Mouse (Mus musculus): ENCODE measurements around the gene Pde4c. TPM values are rescaled to one million over a fixed set of nuclear protein-coding genes. Genes with fewer than 3 reads are reported as not detected.

Pde4c gene
- polyA plus RNA-seq, 1 experiment from 2014 or later, result 0.25 TPM

DNA sequence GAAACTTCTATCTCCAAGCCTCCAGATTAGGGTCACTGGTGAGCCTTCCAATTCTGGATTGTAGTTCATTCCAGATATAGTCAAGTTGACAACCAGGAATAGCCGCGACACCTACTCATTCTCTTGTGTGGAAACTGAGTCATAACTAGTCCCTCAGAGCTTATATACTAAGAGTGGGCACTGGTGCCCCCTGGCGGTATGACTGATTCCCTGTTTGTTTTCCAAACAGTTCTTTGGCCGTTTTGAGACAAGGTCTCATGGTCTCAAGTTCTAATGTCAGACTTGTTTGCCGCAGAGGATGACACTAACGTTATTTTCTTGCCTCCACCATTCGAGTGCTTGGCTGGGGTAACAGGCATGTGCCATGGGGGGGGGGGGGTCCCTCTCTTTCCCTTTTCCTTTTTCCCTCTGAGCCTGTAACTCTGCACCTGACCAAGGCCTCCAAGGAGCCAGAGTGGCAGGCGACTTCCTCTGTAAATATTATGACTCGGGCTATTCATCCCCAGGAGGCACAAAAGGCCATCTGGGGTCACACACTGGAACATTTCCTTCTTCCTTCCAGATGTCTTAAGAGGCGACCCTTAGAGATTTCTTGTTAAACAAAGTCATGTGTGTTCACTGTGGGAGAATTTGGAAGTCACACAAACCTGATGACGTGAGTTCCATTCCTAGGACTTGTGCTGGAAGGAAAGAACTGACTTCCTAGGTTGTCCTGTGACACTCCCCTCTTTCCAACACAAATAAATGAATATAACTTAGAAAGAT is 28.7 kb downstream of the Pde4c start:
- H3K27ac ChIP-seq, result 0 out of 2 replicates have a peak overlapping the region, but pooled peaks have one; percentile 83
- peaks cover 35% of the 10 kb centered on the region for H3K27me3 ChIP-seq (ENCODE audit: low read depth, poor library complexity, severe bottlenecking)
- H3K4me3 ChIP-seq, result no peak overlapping the region
- H3K9me3 ChIP-seq (replicated peaks), result no peaks in the 10 kb centered on the region
- peaks cover 14% of the 10 kb centered on the region for H3K36me3 ChIP-seq
- H3K4me1 ChIP-seq, result peaks cover 39% of the 10 kb centered on the region
- 29% methylated on average over 11 of the region's 11 CpGs for WGBS
- peak; percentile 77 for DNase-seq (ENCODE audit: low spot score)

DNA sequence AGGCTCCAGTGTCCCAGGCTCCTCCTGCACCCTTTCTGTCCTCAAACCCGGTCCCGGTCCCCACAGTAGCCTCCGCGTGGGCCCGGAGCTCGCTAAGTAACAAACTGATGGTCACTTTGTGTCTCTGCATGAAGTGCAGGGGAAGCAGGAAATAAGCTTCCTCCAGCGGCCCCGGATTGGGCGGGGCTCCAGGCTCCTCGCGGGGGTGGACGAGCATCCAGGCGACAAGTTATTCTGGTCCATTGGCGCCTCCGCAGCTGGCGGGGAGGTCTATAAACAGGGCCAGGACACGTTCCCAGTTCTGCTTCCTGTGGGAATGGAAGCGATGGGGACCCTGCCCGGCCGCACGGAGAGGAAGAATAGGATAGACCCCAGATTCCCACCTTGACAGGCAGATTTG is 29.6 kb downstream of the Pde4c start:
- peaks cover 25% of the 10 kb centered on the region for H3K27me3 ChIP-seq (ENCODE audit: low read depth, poor library complexity, severe bottlenecking)
- H3K36me3 ChIP-seq, result peaks cover 24% of the 10 kb centered on the region
- peaks cover 39% of the 10 kb centered on the region for H3K4me1 ChIP-seq
- DNase-seq (ENCODE audit: low spot score), result no peak
- peak overlapping the region; percentile 83 for H3K27ac ChIP-seq
- H3K9me3 ChIP-seq (replicated peaks), result no peaks in the 10 kb centered on the region
- 26% methylated on average over 21 of the region's 21 CpGs for WGBS
- peak overlapping the region; percentile 26 for H3K4me3 ChIP-seq

DNA sequence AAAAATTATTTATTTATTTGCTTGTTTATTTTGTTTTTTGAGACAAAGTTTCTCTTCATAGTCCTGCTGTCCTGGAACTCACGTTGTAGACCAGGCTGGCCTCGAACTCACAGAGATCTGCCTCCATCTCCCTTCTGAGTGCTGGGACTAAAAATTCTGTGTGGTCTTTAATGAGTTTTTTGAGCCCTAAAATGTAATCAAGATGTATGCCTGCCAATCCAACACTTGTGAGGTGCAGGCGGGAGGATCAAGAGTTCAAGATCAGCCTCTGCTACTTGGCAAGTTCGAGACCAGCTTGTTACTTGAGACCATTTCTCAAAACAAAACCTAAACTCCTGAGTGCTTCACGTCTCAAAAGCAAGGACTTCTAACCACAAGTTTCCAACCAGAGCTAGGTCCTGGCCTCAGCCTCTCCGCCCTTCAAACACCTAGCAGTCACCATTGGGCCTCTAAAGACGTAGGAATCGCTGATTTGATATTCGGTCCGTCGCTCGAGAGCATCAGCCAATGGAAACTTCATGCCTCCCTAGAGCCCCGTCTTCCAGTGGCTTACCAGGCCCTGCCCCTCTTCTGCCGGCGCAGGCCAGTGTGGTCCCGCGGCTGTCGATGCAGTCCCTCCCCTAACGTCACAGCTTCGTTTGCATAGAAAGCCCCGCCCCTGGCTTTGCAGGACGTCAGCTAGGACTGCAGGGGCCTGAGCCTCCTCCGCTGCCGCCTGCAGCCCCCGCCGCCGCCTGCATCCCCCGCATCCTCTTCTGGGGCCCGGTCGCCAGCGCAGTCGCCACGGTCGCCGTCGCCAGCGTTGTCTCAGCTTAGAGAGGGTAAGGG is 30.7 kb downstream of the Pde4c start, which contains the start of gene Rab3a:
Rab3a (plus strand) TSS at position 637 of the 828 bp plus-strand sequence.
- Histone ChIP-seq H3K4me1 (peaks cover 47% of the 10 kb centered on the region), H3K36me3 (peaks cover 30% of the 10 kb centered on the region), H3K27ac (peak within 1 kb of the TSS; percentile 83), H3K4me3 (peak within 1 kb of the TSS; percentile 71), H3K9me3 (replicated peaks) (no peaks in the 10 kb centered on the region), H3K27me3 (ENCODE audit: low read depth, poor library complexity, severe bottlenecking) (peaks cover 14% of the 10 kb centered on the region)
- 8% methylated on average over 37 of the region's 37 CpGs for WGBS
- peak; percentile 92 for DNase-seq (ENCODE audit: low spot score)

DNA sequence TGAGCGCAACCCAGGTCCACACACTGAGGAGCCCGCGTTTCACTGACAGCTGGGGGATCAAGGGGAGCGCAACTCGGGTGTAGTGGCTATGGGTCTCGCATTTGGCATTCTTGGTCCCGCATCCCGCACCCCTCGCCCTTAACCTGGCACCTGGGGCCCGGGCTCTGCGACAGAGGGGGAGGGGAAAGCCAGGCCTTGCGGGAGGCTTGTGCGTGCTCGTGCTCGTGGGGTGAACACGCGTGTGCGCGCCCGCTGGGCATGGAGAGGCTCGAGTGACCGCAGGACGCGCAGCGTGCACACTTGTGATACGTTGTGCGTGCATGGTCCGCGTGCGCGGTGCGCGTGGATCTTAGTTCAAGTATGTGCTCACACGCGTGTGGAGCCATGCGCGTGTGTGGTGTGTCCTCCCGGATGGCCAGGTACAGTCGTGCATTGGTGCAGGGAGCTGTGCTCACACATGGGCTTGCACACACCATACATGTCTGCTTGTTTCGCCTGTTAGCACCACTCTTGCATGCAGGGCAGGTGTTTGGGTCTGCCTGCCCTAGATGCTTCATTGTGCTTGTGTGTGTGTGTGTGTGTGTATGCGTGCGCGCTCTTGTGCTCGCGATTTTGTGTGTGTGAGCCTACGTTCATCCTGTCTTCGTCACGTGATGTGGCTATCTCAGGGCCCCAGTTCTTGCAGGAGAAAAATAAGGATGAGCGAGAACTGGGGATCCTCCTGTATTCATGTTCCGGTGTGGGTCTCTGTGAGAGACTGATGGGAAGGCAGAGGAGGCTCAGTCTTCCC is 31.5 kb downstream of the Pde4c start:
- H3K36me3 ChIP-seq, result peaks cover 30% of the 10 kb centered on the region
- 19% methylated on average over 50 of the region's 50 CpGs for WGBS
- peaks cover 55% of the 10 kb centered on the region for H3K4me1 ChIP-seq
- peaks cover 6% of the 10 kb centered on the region; the same call in 1 of the 2 replicates for H3K27me3 ChIP-seq (ENCODE audit: low read depth, poor library complexity, severe bottlenecking)
- no peaks in the 10 kb centered on the region for H3K9me3 ChIP-seq (replicated peaks)
- peak; percentile 63 for DNase-seq (ENCODE audit: low spot score)
- peak overlapping the region; percentile 83 for H3K27ac ChIP-seq
- peak overlapping the region; percentile 71 for H3K4me3 ChIP-seq

DNA sequence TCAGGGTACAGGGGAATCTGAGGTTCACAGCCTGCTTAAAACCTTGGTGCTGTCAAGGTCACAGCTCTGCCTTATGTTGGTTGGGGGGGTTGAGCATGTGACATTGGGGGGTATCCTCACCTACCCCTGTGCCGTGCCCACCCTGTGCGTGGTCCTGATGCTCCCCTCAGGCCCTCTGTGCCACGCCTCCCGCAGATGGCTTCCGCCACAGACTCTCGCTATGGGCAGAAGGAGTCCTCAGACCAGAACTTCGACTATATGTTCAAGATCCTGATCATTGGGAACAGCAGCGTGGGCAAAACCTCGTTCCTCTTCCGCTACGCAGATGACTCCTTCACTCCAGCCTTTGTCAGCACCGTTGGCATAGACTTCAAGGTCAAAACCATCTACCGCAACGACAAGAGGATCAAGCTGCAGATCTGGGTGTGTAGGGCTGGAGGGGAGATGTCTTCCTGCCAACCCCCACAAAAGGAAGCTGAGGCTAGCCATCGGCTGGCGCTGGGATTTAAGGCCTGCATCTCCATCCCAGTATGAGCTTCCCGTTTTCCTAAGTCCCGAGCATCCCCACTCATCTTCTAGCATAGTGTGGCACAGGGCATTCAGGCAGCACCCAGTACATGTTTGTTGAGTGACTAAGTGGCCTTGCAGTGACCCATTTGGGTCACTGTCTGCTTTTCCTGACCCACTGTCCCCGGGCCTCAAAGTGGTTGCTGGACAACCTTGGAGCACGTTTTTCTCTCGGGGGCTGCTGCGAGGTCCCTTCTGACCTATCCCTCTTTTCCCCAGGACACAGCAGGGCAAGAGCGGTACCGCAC is 32.3 kb downstream of the Pde4c start:
- no peak for DNase-seq (ENCODE audit: low spot score)
- H3K27me3 ChIP-seq (ENCODE audit: low read depth, poor library complexity, severe bottlenecking), result 0 out of 2 replicates have a peak, but pooled peaks cover 4% of the 10 kb centered on the region
- H3K4me3 ChIP-seq, result peak overlapping the region; percentile 71
- H3K27ac ChIP-seq, result no peak overlapping the region
- H3K9me3 ChIP-seq (replicated peaks), result no peaks in the 10 kb centered on the region
- H3K4me1 ChIP-seq, result peaks cover 61% of the 10 kb centered on the region
- WGBS, result 87% methylated on average over 24 of the region's 24 CpGs
- H3K36me3 ChIP-seq, result peaks cover 30% of the 10 kb centered on the region

DNA sequence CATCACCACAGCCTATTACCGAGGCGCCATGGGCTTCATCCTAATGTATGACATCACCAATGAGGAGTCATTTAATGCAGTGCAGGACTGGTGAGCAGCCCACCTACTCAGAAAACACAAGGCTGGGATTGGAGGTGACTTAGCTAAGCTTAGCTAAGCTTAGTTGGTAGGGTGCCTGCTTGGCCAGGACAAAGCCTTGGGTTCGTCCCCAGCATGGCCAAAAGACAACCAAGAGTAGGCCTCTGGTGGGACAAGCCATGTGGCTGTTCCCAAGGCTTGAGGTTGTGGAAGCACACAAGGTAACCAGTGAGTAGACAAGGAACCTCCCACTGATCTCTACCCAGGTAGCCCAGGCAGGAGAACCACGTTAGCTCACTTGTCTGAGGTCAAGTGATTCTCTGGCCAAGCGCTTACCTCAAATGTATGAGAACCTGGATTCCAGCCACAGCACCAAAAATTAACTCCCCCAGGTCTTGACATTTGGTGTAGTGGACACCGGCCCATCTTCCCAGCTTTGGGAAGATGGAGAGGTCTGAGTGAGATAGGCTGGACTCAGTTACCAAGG is 33.0 kb downstream of the Pde4c start:
- Histone ChIP-seq H3K27me3 (ENCODE audit: low read depth, poor library complexity, severe bottlenecking) (0 out of 2 replicates have a peak, but pooled peaks cover 4% of the 10 kb centered on the region), H3K36me3 (peaks cover 30% of the 10 kb centered on the region), H3K27ac (no peak overlapping the region), H3K4me1 (peaks cover 68% of the 10 kb centered on the region), H3K9me3 (replicated peaks) (no peaks in the 10 kb centered on the region), H3K4me3 (no peak overlapping the region)
- DNase-seq (ENCODE audit: low spot score), result no peak
- 92% methylated on average over 6 of the region's 6 CpGs for WGBS

DNA sequence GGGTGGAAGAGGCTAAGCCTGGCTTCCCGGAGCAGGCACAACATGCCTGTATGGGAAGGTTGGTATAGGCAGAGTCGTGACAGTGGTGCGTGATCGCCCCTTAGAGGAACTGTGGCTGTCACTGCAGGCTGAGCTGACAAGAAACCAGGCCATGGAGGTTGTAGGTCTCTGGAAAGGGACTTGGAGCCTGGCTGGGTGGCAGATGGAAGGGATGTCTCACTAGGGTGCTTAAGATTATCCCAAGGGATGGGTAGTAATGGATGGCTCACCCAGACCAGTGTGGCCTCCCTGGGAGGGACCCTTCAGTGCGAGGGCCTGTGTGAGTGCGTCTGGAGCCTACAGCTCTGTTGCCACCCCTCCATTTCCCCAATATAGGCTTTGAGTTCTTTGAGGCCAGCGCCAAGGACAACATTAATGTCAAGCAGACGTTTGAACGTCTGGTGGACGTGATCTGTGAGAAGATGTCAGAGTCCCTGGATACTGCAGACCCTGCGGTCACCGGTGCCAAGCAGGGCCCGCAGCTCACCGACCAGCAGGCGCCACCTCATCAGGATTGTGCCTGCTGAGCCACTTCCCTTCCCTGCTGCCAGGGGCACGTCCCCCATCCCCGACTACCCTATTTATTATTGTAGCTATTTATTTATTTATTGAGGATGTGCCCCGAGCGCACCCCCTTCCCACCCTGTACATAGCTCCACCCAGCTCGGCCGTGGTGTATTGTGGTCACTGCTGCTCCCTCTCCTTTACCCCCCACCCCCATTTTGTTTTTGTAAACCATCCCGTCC is 34.2 kb downstream of the Pde4c start:
- 0 out of 2 replicates have a peak, but pooled peaks cover 4% of the 10 kb centered on the region for H3K27me3 ChIP-seq (ENCODE audit: low read depth, poor library complexity, severe bottlenecking)
- peaks cover 30% of the 10 kb centered on the region for H3K36me3 ChIP-seq
- peaks cover 62% of the 10 kb centered on the region for H3K4me1 ChIP-seq
- 75% methylated on average over 22 of the region's 22 CpGs for WGBS
- no peaks in the 10 kb centered on the region for H3K9me3 ChIP-seq (replicated peaks)
- no peak overlapping the region for H3K4me3 ChIP-seq
- no peak for DNase-seq (ENCODE audit: low spot score)
- H3K27ac ChIP-seq, result no peak overlapping the region

DNA sequence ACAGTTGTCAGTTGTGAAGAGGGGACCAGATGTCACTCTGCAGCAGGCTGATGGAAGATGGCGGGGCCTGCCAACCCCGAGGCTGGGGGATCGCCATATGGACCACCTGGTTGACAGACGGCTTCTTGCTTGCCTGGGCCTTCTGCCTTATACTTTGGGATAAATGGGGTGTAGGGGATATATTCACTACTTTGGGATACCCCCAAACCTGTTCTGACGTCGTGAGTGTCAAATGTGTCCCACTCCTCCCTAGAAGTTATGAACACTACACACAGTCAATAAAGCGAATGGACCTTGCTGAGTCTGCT is 34.7 kb downstream of the Pde4c start:
- no peak for DNase-seq (ENCODE audit: low spot score)
- peaks cover 57% of the 10 kb centered on the region for H3K4me1 ChIP-seq
- peaks cover 30% of the 10 kb centered on the region for H3K36me3 ChIP-seq
- no peak overlapping the region for H3K4me3 ChIP-seq
- WGBS, result 91% methylated on average over 7 of the region's 7 CpGs
- H3K27ac ChIP-seq, result no peak overlapping the region
- 0 out of 2 replicates have a peak, but pooled peaks cover 4% of the 10 kb centered on the region for H3K27me3 ChIP-seq (ENCODE audit: low read depth, poor library complexity, severe bottlenecking)
- H3K9me3 ChIP-seq (replicated peaks), result no peaks in the 10 kb centered on the region

DNA sequence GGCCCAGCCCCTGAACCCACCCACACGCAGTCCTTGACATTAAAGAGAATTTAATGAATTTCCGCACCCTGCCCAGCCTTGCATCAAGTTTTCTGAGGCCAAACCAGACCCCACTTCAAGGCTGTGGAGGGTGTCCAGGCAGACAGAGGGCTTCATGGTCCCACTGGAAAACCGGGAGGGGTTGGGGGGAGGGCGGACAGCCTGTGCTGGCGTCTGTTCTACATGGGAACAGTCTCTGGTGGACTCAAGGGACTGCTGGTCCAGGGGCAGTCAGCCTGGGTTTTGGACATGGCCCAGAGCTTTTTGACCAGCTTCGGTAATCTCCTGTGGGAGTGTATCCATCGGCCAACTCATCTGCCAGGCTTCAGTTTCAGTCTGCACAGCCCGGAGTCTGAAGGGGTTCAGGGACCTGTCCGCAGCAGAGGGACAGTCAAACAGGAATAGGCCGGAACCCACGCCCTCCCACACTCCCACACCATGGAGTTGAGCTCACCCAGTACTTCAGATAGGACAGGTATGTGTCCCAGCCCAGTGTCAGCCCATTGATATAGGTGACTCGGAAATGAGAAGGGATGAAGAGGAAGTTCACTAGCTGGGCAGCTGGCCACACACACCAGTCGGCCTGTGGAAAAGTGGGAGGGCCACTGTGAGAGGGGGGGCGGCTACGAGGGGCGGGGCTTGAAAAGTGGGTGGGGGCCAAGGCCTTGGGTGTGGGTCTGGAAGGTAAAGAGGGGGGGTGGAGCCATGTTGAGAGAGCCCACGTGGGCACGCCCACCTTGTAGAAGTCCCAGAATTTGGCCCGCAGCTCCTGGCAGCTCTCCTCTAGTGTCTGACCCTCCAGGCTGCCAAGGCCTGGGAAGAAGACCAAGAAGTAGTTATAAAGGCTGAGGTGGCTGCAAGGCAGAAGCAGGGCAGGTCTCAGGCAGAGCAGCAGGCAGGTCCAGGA is 35.4 kb downstream of the Pde4c start:
- Histone ChIP-seq H3K9me3 (replicated peaks) (no peaks in the 10 kb centered on the region), H3K4me1 (peaks cover 51% of the 10 kb centered on the region), H3K27me3 (ENCODE audit: low read depth, poor library complexity, severe bottlenecking) (0 out of 2 replicates have a peak, but pooled peaks cover 4% of the 10 kb centered on the region), H3K27ac (no peak overlapping the region), H3K36me3 (peaks cover 30% of the 10 kb centered on the region), H3K4me3 (no peak overlapping the region)
- WGBS, result 75% methylated on average over 19 of the region's 19 CpGs
- no peak for DNase-seq (ENCODE audit: low spot score)

DNA sequence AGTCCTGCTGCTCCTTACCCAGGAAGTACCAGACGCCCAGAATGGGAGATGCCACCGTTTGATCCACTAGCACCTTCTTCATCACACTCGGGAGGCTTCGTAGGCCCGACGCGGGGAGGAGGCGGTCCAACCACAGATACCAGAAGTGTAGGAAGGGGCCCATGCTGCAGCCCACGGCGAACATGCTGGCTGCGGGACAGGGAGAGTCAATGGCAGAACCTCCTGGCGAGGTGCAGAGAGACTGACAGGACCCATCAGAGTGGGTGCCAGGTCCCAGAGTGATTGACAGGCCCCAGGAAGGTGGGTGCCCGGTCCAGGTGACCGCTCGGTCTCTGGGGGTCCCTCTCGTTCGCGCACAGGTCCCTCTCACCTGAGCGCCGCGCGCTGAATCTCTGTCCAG is 36.8 kb downstream of the Pde4c start:
- H3K27me3 ChIP-seq (ENCODE audit: low read depth, poor library complexity, severe bottlenecking), result 0 out of 2 replicates have a peak, but pooled peaks cover 4% of the 10 kb centered on the region
- peaks cover 33% of the 10 kb centered on the region for H3K36me3 ChIP-seq
- peak overlapping the region; percentile 75 for H3K4me3 ChIP-seq
- 2% methylated on average over 22 of the region's 22 CpGs for WGBS
- peak overlapping the region; percentile 82 for H3K27ac ChIP-seq
- H3K9me3 ChIP-seq (replicated peaks), result no peaks in the 10 kb centered on the region
- H3K4me1 ChIP-seq, result peaks cover 37% of the 10 kb centered on the region
- DNase-seq (ENCODE audit: low spot score), result no peak

All from limb, embryonic 10.5 days (tissue).